Mouse (Mus musculus) liver, embryonic 14 days (tissue): ENCODE results near the gene Nipbl. TPM values are rescaled to one million over a fixed set of nuclear protein-coding genes. Genes with fewer than 3 reads are reported as not detected.

Experiments used
- polyA plus RNA-seq: library from polyadenylated mRNA; depleted of rRNA; stranded (reverse); fragments of >200 nt; gene quantifications from 2 replicates; pipeline ENCODE4 v1.2.3, GENCODE M21; 2012; rRNA removed

Gene Nipbl
- polyA plus RNA-seq: 6.2 and 6.8 TPM in 2 replicates

DNA sequence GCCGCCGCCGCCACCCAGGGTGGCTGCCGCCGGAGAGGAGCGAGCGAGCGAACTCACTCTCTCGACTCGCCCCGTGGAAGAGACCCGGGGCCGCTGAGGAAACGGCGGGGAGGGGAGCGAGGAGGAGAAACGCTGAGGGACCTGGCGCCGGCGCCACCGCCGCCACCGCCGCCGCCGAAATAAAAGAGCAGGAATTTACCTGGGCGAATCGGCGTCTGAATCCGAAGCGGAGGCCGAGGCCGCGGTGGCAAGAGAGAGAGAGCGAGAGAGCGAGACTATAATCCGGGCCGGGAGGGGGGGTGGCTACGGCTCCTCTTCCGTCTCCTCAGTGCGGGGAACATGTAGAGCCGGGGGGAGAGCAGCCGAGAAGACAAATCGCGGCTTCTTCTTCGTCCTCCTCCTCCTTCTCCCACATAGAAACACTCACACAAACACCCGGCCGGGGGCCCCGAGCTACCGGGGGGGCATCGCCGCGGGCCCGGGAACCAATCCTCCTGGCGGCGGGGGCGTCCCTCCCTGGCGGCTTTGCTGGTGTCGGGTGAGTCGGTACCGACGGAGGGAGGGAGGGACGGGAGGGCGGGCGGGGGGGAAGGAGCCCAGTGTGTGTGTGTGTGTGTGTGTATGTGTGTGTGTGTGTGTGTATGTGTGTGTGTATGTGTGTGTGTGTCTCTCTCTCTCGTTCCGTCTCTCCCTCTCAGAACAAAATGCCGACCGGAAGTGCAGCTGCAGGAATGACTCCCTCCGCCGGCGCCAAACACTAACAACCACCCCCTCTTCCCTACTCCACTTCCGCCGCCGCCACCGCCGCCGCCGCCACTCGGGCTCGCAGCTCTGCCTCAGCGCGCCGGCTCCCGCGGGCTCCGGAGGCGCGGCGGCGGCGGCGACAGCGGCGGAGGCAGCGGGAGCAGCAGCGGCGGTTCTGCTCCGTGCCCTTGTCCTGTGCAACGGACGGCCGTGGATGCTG, at the start of gene Nipbl:
Gene Nipbl, minus strand, starts transcription at position 538 of the 964 bp plus-strand sequence.

Other genes with a start within 250 kb of the Nipbl start
- not detected in 2 replicates for gene Gm2310, start 75.5 kb upstream of the Nipbl start, polyA plus RNA-seq